ENCODE assay signal across 9 mouse cellular contexts in genomic region chr9:117373164-117373741, GRCm38 (mm10).
DNase-seq lines count a peak whose midpoint lies in the region; ATAC-seq lines count a peak whose summit lies in the region.
"Had no signal": no experiment of that assay in that cellular context is flagged by ENCODE, and none has a peak within 500 bp of the region (broad histone marks: within the 10 kb centered on the region; RNA-seq: fewer than 3 reads in every experiment).

No protein-coding gene starts in this region.

- 73% methylated on average over 7 of the region's 7 CpGs for WGBS in midbrain, embryonic 11.5 days
- WGBS in midbrain, embryonic 15.5 days = 54% methylated on average over 7 of the region's 7 CpGs
- WGBS in embryonic facial prominence, embryonic 10.5 days = 49% methylated on average over 7 of the region's 7 CpGs

- no peak overlapping the region for H3K27ac ChIP-seq in midbrain, embryonic 11.5 days (ENCODE audit: low read depth, low read length)
- no peak overlapping the region for H3K27ac ChIP-seq in midbrain, embryonic 15.5 days
- H3K27ac ChIP-seq in embryonic facial prominence, embryonic 10.5 days (replicated peaks) = no peak overlapping the region; the same call in 1 of the 2 replicates
- H3K27ac ChIP-seq: midbrain, embryonic 12.5 days had no signal

- no peak overlapping the region for H3K9ac ChIP-seq in midbrain, embryonic 11.5 days (ENCODE audit: low read length)
- H3K9ac ChIP-seq in midbrain, embryonic 15.5 days = no peak overlapping the region
- H3K9ac ChIP-seq: midbrain, embryonic 12.5 days had no signal

- no peaks in the 10 kb centered on the region for H3K9me3 ChIP-seq in midbrain, embryonic 11.5 days (ENCODE audit: control insufficient read depth, low read length)
- no peaks in the 10 kb centered on the region for H3K9me3 ChIP-seq in midbrain, embryonic 15.5 days
- H3K9me3 ChIP-seq in embryonic facial prominence, embryonic 10.5 days = no peaks in the 10 kb centered on the region
- H3K9me3 ChIP-seq: midbrain, embryonic 12.5 days had no signal

- H3K4me1 ChIP-seq in midbrain, embryonic 11.5 days (ENCODE audit: control insufficient read depth, insufficient read depth, low read length) = no peaks in the 10 kb centered on the region
- H3K4me1 ChIP-seq in midbrain, embryonic 15.5 days = no peaks in the 10 kb centered on the region
- peaks cover 10% of the 10 kb centered on the region for H3K4me1 ChIP-seq in embryonic facial prominence, embryonic 10.5 days
- H3K4me1 ChIP-seq: midbrain, embryonic 12.5 days had no signal

- H3K27me3 ChIP-seq in midbrain, embryonic 11.5 days (ENCODE audit: control insufficient read depth, insufficient read depth, low read length) = no peaks in the 10 kb centered on the region
- H3K27me3 ChIP-seq in midbrain, embryonic 15.5 days (replicated peaks) = no peaks in the 10 kb centered on the region
- H3K27me3 ChIP-seq in embryonic facial prominence, embryonic 10.5 days (replicated peaks; ENCODE audit: low read depth, poor library complexity, severe bottlenecking) = no peaks in the 10 kb centered on the region

- H3K4me2 ChIP-seq in midbrain, embryonic 11.5 days = no peak overlapping the region
- H3K4me2 ChIP-seq in midbrain, embryonic 15.5 days = no peak overlapping the region
- H3K4me2 ChIP-seq: midbrain, embryonic 12.5 days had no signal

- H3K36me3 ChIP-seq in midbrain, embryonic 11.5 days (ENCODE audit: control insufficient read depth, insufficient read depth, low read length) = no peaks in the 10 kb centered on the region
- H3K36me3 ChIP-seq in midbrain, embryonic 15.5 days (replicated peaks) = no peaks in the 10 kb centered on the region
- H3K36me3 ChIP-seq in embryonic facial prominence, embryonic 10.5 days (replicated peaks) = no peaks in the 10 kb centered on the region
- H3K36me3 ChIP-seq: midbrain, embryonic 12.5 days had no signal

- H3K4me3 ChIP-seq in midbrain, embryonic 11.5 days (ENCODE audit: low read depth, low read length) = no peak overlapping the region
- no peak overlapping the region for H3K4me3 ChIP-seq in midbrain, embryonic 15.5 days
- no peak overlapping the region for H3K4me3 ChIP-seq in embryonic facial prominence, embryonic 10.5 days
- H3K4me3 ChIP-seq: midbrain, embryonic 12.5 days had no signal

- intact Hi-C loops in left cerebral cortex, postnatal 25 days (cut with DNase I) = no loop called here

- DNase-seq in midbrain, embryonic 11.5 days (ENCODE audit: low spot score, missing footprints) = peak; percentile 75
- DNase-seq in embryonic facial prominence, embryonic 10.5 days (ENCODE audit: low spot score) = peak; percentile 30
- DNase-seq in kidney, adult 8-10 months = peak; percentile 76 to 78
- DNase-seq in lung, postnatal 4 days = peak; percentile 68 to 75
- DNase-seq in right cerebral cortex, postnatal 25 days = no peak
- no peak for DNase-seq in left cerebral cortex, postnatal 25 days (ENCODE audit: low spot score in 2 of 2)
- DNase-seq in layer of hippocampus, adult 9-11 months = no peak

- no peak for ATAC-seq in midbrain, embryonic 11.5 days (ENCODE audit: low FRiP score)
- no peak for ATAC-seq in midbrain, embryonic 15.5 days (replicated peaks)

Comparison
In these comparisons a context has a peak if more than half of its experiments do, and no peak if none do; other contexts are left out.
1. DNase-seq: peak in midbrain, embryonic 11.5 days (single experiment), embryonic facial prominence, embryonic 10.5 days (single experiment), kidney, adult 8-10 months (2 of 2) and lung, postnatal 4 days (2 of 2); none in right cerebral cortex, postnatal 25 days (single experiment), left cerebral cortex, postnatal 25 days (0 of 2) and layer of hippocampus, adult 9-11 months (single experiment).